In the genomic region with DNA sequence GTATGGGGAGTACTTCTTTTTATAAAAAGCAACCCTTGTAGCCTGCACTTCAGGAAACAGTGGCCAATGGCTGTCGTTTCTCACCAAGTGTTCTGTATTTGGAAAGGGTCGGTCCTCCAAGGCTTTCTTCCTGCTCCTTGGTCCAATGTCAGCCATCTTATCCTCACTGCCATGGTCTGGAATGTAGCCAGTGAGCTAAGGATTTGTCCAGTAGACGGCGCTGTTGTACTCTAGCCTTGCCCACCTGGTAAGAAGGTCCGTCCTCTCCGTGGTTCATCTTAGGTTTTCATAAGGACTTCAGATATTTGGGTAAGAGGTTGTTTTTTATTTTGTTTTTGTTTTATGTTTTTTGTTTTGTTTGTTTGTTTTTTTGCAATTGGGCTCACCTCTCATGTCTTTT, we compare ENCODE assay signal across 8 mouse cellular contexts.
DNase-seq lines count a peak whose midpoint lies in the region; ATAC-seq and TF ChIP-seq lines count a peak whose summit lies in the region.

No protein-coding gene starts in this region.

- H3K9me3 ChIP-seq in forebrain, embryonic 11.5 days (ENCODE audit: control insufficient read depth, low read length) = no peaks in the 10 kb centered on the region
- H3K9me3 ChIP-seq in forebrain, embryonic 16.5 days (ENCODE audit: control insufficient read depth, low read length) = no peaks in the 10 kb centered on the region
- H3K9me3 ChIP-seq in lung, embryonic 14.5 days (ENCODE audit: low read depth, low read length) = no peaks in the 10 kb centered on the region

- no peak overlapping the region for H3K9ac ChIP-seq in forebrain, embryonic 11.5 days (ENCODE audit: low read length)
- H3K9ac ChIP-seq in forebrain, embryonic 16.5 days (replicated peaks; ENCODE audit: low read depth, low read length) = no peak overlapping the region
- H3K9ac ChIP-seq in lung, embryonic 14.5 days = no peak overlapping the region

- no peak overlapping the region for H3K4me3 ChIP-seq in forebrain, embryonic 11.5 days (ENCODE audit: low read depth, low read length)
- H3K4me3 ChIP-seq in forebrain, embryonic 16.5 days (replicated peaks; ENCODE audit: low read length) = no peak overlapping the region
- no peak overlapping the region for H3K4me3 ChIP-seq in bone marrow, adult 2 months (replicated peaks; ENCODE audit: control insufficient read depth, low read depth, low read length)
- no peak overlapping the region for H3K4me3 ChIP-seq in embryonic fibroblast, embryonic 13.5 days (ENCODE audit: insufficient read depth, low read length)
- H3K4me3 ChIP-seq in lung, embryonic 14.5 days (ENCODE audit: low read depth, low read length) = no peak overlapping the region
- H3K4me3 ChIP-seq in small intestine, adult 2 months (ENCODE audit: low read depth, low read length) = no peak overlapping the region

- no peaks in the 10 kb centered on the region for H3K36me3 ChIP-seq in forebrain, embryonic 11.5 days (ENCODE audit: control insufficient read depth, insufficient read depth, low read length)
- no peaks in the 10 kb centered on the region for H3K36me3 ChIP-seq in forebrain, embryonic 16.5 days (ENCODE audit: control insufficient read depth, insufficient read depth)
- no peaks in the 10 kb centered on the region for H3K36me3 ChIP-seq in lung, embryonic 14.5 days (ENCODE audit: insufficient read depth)
- no peaks in the 10 kb centered on the region for H3K36me3 ChIP-seq in small intestine, adult 2 months (ENCODE audit: control insufficient read depth, insufficient read depth, low read length)

- TF ChIP-seq POLR2A in bone marrow, adult 2 months (IDR thresholded peaks at IDR 0.05; ENCODE audit: borderline replicate concordance, control insufficient read depth, low read depth, low read length) = no peak
- TF ChIP-seq POLR2A in embryonic fibroblast, embryonic 13.5 days (IDR thresholded peaks at IDR 0.05; ENCODE audit: low read depth, low read length) = no peak
- no peak for TF ChIP-seq POLR2A in small intestine, adult 2 months (IDR thresholded peaks at IDR 0.05; ENCODE audit: low read depth, low read length)

- TF ChIP-seq CTCF in bone marrow, adult 2 months (IDR thresholded peaks at IDR 0.05; ENCODE audit: control insufficient read depth, insufficient read depth, low read length) = peak; percentile 57
- TF ChIP-seq CTCF in embryonic fibroblast, embryonic 13.5 days (IDR thresholded peaks at IDR 0.05; ENCODE audit: borderline replicate concordance, insufficient read depth, low read length) = peak; percentile 40; the same call in 1 of the 2 replicates
- TF ChIP-seq CTCF in lung, embryonic 14.5 days (IDR thresholded peaks at IDR 0.05; ENCODE audit: low read depth) = peak; percentile 83
- TF ChIP-seq CTCF in small intestine, adult 2 months (IDR thresholded peaks at IDR 0.05; ENCODE audit: extremely low read depth, insufficient read length, insufficient replicate concordance, low read depth, low read length) = peak; percentile 36; the same call in 1 of the 2 replicates

- WGBS in forebrain, embryonic 11.5 days = 29% methylated on average over 6 of the region's 6 CpGs
- WGBS in forebrain, embryonic 16.5 days = 16% methylated on average over 6 of the region's 6 CpGs
- 28% methylated on average over 6 of the region's 6 CpGs for WGBS in bone marrow, adult 2 months
- 28% methylated on average over 6 of the region's 6 CpGs for WGBS in lung, embryonic 14.5 days
- 25% methylated on average over 6 of the region's 6 CpGs for WGBS in small intestine, adult 2 months

- ATAC-seq in forebrain, embryonic 11.5 days (replicated peaks; ENCODE audit: low FRiP score) = peak; percentile 79; the same call in 1 of the 2 replicates
- no peak for ATAC-seq in forebrain, embryonic 16.5 days
- no peak for ATAC-seq in lung, embryonic 14.5 days (ENCODE audit: insufficient read depth)

- no peaks in the 10 kb centered on the region for H3K27me3 ChIP-seq in forebrain, embryonic 11.5 days (ENCODE audit: control insufficient read depth, insufficient read depth, low read length)
- no peaks in the 10 kb centered on the region for H3K27me3 ChIP-seq in forebrain, embryonic 16.5 days (replicated peaks; ENCODE audit: control insufficient read depth, insufficient read depth, low read length)
- H3K27me3 ChIP-seq in lung, embryonic 14.5 days (ENCODE audit: insufficient read depth, low read length) = no peaks in the 10 kb centered on the region
- H3K27me3 ChIP-seq in small intestine, adult 2 months (ENCODE audit: control insufficient read depth, insufficient read depth, low read length) = no peaks in the 10 kb centered on the region

- no peaks in the 10 kb centered on the region for H3K4me1 ChIP-seq in forebrain, embryonic 11.5 days (replicated peaks; ENCODE audit: control insufficient read depth, insufficient read depth, low read length)
- no peaks in the 10 kb centered on the region for H3K4me1 ChIP-seq in forebrain, embryonic 16.5 days (replicated peaks; ENCODE audit: control insufficient read depth, insufficient read depth, low read length)
- H3K4me1 ChIP-seq in bone marrow, adult 2 months (ENCODE audit: control insufficient read depth, insufficient read depth, low read length) = no peaks in the 10 kb centered on the region
- no peaks in the 10 kb centered on the region for H3K4me1 ChIP-seq in embryonic fibroblast, embryonic 13.5 days (ENCODE audit: control insufficient read depth, insufficient read depth, low read length)
- H3K4me1 ChIP-seq in lung, embryonic 14.5 days (ENCODE audit: insufficient read depth) = no peaks in the 10 kb centered on the region
- H3K4me1 ChIP-seq in small intestine, adult 2 months (ENCODE audit: control insufficient read depth, insufficient read depth, insufficient read length, low read length) = no peaks in the 10 kb centered on the region

- no peak overlapping the region for H3K27ac ChIP-seq in forebrain, embryonic 11.5 days (ENCODE audit: low read depth, low read length)
- no peak overlapping the region for H3K27ac ChIP-seq in forebrain, embryonic 16.5 days (ENCODE audit: low read length)
- no peak overlapping the region for H3K27ac ChIP-seq in bone marrow, adult 2 months (ENCODE audit: control insufficient read depth, insufficient read depth, low read depth, low read length, poor library complexity)
- no peak overlapping the region for H3K27ac ChIP-seq in embryonic fibroblast, embryonic 13.5 days (ENCODE audit: insufficient read depth, low read length)
- H3K27ac ChIP-seq in lung, embryonic 14.5 days (ENCODE audit: low read depth) = no peak overlapping the region
- no peak overlapping the region for H3K27ac ChIP-seq in small intestine, adult 2 months (ENCODE audit: insufficient read depth, low read depth, low read length)

- peak; percentile 81 for DNase-seq in forebrain, embryonic 11.5 days (ENCODE audit: low spot score)
- DNase-seq in 3T3-L1 (ENCODE audit: low read depth, low spot score) = peak; percentile 63
- peak; percentile 43 for DNase-seq in kidney, postnatal 14 days
- DNase-seq in lung, embryonic 14.5 days = peak; percentile 77

- H3K4me2 ChIP-seq in forebrain, embryonic 11.5 days (ENCODE audit: low read depth, low read length, severe bottlenecking) = no peak overlapping the region
- no peak overlapping the region for H3K4me2 ChIP-seq in forebrain, embryonic 16.5 days (ENCODE audit: low read length)
- no peak overlapping the region for H3K4me2 ChIP-seq in lung, embryonic 14.5 days
